Mouse (Mus musculus) liver, adult (tissue): ENCODE measurements around the gene Apopt1.

Experiments used
- GATA4 ChIP-seq: IDR thresholded peaks from 2 replicates; pipeline ENCODE4 v1.6.1; 2014; ENCODE audit warnings: mild to moderate bottlenecking, low read length; ENCODE audit not compliant: insufficient replicate concordance

Apopt1 gene

DNA sequence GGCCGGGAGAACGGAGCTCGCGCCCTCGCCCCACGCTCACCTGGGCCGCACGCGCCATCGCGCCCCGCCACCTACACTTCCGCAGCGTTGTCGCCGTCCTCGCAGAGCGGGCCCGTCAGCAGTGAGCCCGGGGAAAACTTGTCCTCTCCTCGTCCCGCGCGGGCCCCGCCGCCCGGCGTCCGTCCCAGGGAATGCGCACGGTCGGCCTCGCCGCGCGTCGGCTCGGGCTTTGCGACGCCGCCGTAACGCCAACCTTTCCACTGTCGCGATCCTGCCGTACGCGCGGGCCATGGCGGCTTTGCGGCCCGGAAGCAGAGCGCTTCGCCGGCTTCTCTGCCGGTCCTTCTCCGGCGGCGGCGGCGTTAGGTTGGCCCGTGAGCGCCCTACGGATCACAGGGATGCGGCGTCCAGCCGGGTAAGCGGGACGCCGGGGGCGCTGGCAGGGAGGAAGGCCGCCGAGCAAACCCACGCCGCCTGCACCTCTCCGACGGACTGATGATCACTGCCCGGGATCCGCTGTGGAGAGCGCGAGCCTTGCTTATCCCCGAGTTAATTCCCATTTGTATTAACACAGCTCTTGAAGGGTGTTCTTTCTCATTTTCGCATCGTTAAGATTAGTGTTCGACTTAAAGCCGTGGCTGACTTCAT, at the start of gene Apopt1, which contains the start of gene Bag5:
Gene Apopt1, plus strand, starts transcription at position 258 of the 648 bp plus-strand sequence.
Gene Bag5, minus strand, starts transcription at position 254 of the 648 bp plus-strand sequence.
- peak; percentile 65; the same call in 1 of the 2 replicates for TF ChIP-seq GATA4

DNA sequence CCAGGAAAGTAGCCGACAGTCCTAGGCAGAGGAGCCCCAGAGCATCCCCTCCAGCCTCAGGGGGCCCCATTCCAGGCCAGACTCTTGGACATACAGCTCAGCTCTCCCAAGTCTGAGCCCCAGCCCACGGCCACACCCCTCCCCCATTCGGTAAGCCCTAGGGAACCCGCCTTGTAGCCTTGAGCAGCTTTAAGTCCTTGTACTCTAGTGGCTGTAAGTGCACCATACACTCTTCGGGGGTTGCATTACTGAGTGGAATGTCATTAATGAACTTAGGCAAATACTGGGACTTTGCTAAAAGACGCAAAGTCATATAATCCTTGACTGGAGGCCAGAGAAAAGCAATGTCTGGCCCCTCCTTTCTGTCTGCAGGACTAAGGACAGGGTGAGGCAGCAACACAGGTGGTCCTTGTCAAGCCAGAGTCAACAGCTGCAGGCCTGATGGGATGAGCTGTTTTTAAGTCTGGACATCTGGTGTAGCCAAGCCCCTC, 48.9 kb upstream of the Apopt1 start:
- no peak for TF ChIP-seq GATA4

DNA sequence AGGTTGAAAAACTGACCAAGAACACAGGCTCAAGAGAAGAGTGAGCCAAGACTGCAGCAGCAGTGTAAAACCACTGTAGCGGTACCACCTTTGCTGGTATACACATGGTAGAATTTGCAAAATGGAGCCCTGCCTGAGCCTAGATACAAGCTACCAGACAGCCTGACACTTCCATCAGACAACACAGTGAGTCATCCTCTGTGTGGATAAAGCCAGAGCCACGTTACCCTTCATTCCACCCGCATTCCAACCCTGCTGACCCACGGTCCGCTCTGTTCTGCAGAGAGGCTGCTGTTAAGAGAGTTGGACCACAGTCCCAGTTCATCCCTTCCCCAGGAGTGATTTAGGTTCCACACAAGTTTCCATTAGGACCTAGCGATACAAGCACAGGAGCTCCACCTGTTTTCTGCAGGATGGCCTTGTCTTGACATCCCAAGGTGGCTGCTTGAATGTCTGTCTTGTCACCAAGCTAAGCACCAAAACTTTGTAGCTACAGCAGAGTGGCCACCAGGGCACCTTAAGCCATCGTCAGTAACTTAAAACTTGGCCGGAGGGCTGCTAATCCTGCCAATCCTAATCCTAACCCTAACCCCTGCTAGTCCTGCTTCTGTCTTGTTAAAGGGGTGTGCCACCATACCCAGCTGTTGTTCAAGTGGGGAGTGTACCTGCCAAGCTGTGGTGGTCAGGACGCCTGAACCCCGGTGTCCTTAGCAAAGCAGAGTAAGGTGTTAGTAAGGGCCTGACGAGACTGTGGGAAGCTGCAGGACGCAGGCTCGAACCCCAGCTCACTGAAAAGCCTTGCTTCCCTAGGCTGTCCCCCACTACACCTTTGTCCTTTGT, 47.8 kb upstream of the Apopt1 start:
- no peak for TF ChIP-seq GATA4

DNA sequence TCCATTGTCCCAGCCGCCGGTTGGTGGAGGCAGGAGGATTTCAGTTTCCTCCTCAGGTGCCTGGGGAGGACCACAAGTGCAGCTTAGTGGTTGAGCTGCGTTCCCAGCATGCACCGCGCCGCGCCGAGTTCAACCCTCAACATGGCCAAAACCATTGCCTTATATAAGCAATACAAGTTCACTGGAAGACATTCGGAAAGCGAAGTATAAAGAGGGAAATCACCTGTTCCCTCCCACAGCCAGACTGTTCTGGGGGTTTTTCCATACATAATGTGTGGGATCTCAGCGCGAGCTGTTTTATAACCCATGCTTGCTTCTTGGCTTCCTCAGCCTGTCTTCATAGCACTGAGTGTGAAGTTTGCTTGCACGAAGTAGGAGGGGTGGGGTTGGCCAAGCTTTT, 46.7 kb upstream of the Apopt1 start:
- TF ChIP-seq GATA4 = no peak

DNA sequence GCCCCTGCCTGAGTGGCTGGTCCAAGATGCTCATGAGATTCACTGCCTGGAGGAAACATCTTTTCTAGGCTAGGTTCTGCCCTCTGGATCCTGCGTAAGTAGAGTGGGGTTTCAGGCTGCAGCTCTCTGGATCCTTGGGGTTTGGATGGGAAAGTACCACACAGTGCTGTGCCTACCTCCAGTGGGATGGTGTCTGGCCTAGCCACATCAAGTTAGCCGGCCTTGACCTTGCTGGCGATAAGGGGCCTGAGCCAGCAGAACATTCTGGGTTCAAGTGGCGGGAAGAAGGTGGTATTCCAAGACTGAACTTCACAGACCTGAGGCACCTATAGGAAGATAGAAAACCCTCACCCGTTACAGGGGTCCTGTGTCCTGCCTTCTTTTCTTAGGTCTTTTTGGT, 45.6 kb upstream of the Apopt1 start:
- no peak for TF ChIP-seq GATA4

DNA sequence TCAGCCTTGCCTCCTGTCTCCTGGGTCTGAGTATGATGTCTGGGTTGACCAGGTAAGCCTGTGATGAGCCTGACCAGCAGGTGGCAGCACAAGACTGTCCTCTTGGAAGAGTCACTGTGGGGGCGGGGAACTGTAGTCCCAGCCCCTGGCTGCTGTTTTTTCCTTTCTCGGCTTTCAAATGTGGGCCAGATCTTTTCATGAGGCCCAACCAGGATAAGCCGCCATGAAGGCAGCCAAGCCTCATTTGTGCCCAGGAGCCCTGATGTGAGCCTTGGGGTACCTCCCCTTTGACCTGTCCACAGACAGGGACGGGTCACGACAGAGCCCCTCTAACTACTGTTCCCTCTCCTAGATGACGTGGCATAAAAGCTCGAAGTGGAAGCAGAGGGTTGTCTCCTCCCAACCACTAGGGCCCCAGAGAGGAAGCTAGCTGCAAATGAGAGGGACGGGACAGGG, 44.6 kb upstream of the Apopt1 start:
- TF ChIP-seq GATA4 = no peak

DNA sequence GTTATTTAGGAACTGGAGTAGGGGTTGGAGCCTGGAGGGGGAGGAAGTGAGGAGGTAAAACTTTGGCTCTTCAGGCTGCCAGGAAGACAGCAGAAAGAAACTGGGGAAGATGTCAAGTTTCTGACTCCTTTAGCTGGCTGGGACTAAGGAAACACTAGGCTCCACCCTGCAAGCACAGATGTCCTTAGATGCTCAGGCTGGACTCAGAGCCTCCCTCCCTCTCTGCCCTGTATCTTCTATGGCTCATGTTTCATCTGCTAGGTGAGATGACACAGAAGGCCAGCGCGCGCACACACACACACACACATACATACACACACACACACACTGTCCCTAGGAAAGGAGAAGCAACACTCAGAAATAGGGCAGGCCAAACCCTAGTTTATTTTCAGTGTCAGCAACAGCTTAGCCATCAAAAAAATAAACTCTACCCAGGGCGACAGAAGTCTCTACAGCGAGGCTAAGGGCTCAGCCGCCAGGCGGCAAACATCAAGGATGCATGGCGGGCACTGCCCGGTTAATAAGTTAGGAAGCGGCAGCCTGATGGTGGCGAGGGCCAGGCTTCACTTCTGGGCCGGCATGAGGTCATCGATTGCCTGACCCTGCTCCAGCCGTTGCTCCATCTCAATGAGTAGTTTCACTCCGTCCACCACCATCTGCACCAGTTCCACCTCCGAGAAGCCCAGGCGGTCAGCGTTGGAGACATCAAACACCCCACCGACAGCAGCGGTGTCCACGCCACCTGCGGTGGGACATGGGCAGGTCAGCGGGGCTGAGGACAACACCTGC, 43.9 kb upstream of the Apopt1 start:
- TF ChIP-seq GATA4 = no peak

DNA sequence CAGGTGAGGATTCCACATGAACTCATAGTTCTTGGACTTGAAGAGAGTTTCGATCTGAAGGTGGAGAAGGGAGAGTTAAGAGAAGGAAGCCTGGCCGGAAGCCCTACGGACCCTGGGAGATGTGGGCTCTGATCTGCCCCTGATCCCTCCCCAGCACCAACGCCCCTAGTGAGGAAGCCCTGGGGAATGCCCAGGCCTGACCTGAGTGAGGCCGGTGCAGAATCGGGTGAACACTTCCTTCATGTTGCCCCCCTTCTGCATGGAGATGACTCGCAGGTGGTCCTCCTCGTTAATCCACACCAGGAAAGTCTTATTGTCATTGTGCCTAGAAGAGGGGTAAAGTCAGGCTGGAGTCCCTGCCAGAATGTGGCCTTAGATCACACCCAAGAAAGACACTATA, 43.1 kb upstream of the Apopt1 start:
- TF ChIP-seq GATA4 = no peak

DNA sequence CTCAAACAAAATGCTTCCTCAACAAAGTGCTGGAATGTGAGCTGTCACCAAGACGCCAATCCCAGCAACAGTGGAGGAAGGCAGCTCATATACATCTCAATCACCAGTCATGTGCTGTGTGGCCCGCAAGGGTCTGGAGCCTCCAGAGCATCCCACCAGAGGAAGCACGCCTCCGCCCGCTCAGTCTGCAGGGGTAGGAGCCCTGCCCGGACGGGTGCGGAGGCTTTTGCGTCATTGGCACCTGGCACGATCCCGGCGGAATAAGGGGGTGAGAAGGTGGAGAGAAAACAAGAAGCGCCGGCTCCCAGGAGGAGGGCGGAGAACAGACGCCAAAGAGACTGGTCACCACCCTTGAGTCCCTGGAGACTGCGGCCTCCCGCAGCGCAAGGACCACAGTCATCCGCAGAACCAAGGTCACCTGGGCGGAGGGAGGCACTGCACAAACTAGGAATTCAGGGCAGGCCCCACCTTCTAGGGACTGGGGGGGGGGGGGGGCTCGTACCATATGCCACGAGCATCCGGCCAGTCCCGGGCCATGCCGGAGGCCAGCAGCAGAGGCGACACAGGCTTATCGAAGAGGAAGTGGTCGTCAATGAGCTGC, 42.6 kb upstream of the Apopt1 start:
- no peak for TF ChIP-seq GATA4

DNA sequence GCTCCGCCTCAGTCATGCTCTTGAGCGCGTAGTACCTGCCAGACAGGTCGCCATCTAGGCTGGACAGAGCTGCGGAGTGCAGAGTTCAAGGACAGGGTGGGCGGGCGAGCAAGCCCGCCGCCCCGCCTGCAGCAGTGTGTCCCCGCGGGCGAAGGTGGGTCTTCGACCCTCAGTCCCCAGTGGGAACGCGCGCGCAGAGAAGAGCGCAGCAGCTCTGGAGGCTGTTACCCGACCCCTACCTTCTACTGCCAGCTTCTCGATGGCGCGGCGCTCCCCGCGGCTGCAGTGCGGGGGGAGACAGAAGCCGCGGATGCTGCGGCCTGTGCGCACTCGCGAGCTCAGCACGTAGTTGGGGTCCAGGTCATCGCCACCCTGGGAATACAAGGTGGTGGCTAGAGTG, 42.1 kb upstream of the Apopt1 start:
- TF ChIP-seq GATA4 = no peak

DNA sequence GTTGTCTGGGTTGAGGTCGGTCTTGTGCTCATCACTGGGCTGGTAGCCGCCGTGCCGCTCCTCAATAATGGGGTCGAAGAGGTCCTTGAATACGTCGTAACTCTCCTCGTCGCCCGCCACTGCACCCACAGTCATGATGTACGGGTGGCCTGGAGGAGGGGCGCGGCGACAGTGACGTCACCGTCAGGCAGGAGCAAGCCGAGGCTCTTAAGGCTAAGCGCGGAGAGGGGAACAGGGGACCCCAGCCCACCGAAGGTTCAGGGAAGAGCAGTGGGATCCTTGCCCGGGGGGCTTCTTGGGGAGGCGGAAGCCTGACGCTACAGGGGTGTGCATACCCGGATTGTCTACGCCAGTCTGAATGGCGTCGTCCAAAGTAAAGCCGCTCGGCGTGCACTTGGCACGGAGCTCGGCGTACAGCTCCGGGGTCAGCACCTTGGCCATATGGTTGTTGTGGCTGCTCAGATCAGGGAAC, 41.6 kb upstream of the Apopt1 start:
- TF ChIP-seq GATA4 = no peak

DNA sequence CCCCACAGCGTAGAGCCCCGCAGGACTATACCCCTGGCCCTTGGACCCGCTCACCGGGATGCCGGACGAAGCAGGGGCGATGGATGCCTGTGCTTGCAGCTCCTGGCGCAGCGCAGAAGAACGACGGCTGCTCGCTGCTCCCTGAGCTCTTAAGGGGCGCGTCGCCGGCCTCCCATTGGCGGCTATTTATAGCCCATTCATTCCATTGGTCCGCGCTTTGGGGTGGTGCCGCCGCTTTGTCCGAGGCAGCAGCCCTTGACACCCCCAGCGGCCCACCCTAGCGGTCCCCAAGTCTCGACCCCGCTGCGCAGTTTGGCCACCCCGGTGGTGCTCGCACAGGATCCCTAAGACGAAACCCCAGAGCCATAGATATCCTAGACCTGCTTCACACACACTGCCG, 40.9 kb upstream of the Apopt1 start, which contains the start of gene Ckb:
Gene Ckb, minus strand, starts transcription at position 163 of the 400 bp plus-strand sequence.
- no peak for TF ChIP-seq GATA4

DNA sequence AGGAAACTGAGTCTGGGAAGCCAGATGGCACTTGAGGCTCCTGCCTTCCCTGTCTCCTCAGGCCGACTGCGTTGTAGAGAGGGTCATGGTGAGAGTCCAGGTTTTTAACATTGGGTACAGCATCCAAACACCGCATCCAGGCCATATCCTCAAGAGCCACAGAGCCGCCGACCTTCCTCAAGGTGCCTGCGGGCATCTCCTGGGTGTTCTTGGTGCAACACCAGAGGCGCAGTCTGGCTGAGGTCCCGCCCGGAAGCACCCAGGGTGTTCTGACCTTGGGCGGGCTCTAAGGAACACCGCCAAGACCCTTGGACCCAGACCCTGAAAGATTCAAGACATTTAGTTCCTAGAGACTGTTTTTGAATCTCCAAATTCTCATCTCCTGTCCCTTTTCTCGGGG, 40.5 kb upstream of the Apopt1 start:
- TF ChIP-seq GATA4 = no peak

DNA sequence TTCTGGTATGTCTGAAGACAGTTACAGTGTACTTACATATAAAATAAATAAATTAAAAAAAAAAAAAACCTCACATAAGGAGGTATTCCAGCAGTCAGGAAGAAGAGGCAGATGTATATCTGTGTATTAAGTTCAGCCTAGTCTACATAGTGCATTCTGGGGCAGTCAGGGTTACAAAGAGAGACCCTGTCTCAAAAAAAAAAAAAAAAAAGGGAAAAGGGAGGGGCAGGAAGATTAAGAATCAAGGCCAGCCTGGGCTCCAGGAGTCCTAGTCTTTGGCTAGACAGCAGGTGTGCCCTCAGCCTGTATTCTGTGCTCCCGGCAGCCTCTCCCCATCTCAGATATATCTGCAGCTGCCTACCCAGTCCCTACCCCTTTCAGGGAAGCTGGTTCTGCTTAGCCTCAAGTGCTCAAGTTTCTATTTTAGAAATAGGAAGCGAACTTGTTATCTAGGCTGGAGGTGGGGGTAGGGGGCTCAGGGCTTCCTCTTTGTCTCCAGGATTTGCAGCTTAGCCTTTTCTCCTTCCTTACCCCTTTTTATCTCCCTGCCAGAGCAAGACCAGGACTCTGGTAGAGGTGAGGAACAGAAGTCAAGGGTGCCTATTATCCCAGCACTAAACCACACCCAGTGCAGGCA, 38.1 kb upstream of the Apopt1 start:
- no peak for TF ChIP-seq GATA4
